Mouse (Mus musculus) forebrain, postnatal 0 days (tissue): Measurements from ENCODE around the gene Hacd4. TPM values are rescaled to one million over a fixed set of nuclear protein-coding genes. Genes with fewer than 3 reads are reported as not detected.

ENCODE experiments used
- ATAC-seq: fragments of 200-750 bp; cut with Nextera tagmentation; 2 replicates; pipeline ENCODE4 v1.8.0; 2017; ENCODE audit warnings: mild to moderate bottlenecking, moderate library complexity
- DNase-seq: peaks from one replicate; pipeline ENCODE4 v3.0.0-alpha.2; 2015
- H3K27ac ChIP-seq: fragments of 300-500 bp; sonication (generic); 2 replicates; pipeline ENCODE4 v1.5.1; 2014; ENCODE audit warnings: low read depth, mild to moderate bottlenecking, antibody characterized with exemption, low read length, moderate library complexity, mixed read lengths
- H3K27me3 ChIP-seq: fragments of 300-500 bp; sonication (generic); 2 replicates; pipeline ENCODE4 v1.6.1; 2014; ENCODE audit warnings: mild to moderate bottlenecking, low read length, mixed read lengths; ENCODE audit not compliant: insufficient read depth
- H3K36me3 ChIP-seq: fragments of 300-500 bp; sonication (generic); 2 replicates; pipeline ENCODE4 v1.6.1; 2014; ENCODE audit warnings: mild to moderate bottlenecking, moderate library complexity; ENCODE audit not compliant: insufficient read depth
- H3K4me1 ChIP-seq: fragments of 300-500 bp; sonication (generic); 2 replicates; pipeline ENCODE4 v1.6.1; 2014; ENCODE audit warnings: antibody characterized with exemption; ENCODE audit not compliant: insufficient read depth
- H3K4me2 ChIP-seq: fragments of 300-500 bp; sonication (generic); 2 replicates; pipeline ENCODE4 v1.6.1; 2014; ENCODE audit warnings: low read depth, mild to moderate bottlenecking, moderate library complexity
- H3K4me3 ChIP-seq: fragments of 300-500 bp; sonication (generic); 2 replicates; pipeline ENCODE4 v1.5.1; 2014; ENCODE audit warnings: low read depth, low read length, mixed read lengths
- H3K9ac ChIP-seq: fragments of 300-500 bp; sonication (generic); 2 replicates; pipeline ENCODE4 v1.6.1; 2014; ENCODE audit warnings: mild to moderate bottlenecking
- H3K9me3 ChIP-seq: fragments of 300-500 bp; sonication (generic); 2 replicates; pipeline ENCODE4 v1.6.1; 2016; ENCODE audit warnings: low read length
- CTCF ChIP-seq: sonication (generic); IDR thresholded peaks from 2 replicates; pipeline ENCODE4 v1.5.1; 2016; ENCODE audit warnings: antibody characterized with exemption, control low read depth, low read depth
- WGBS: fragments of 180-500 bp; shearing (Covaris S2); extraction: QIAGEN DNeasy Blood & Tissue Kit; methylation state at CpG from one replicate; pipeline ENCODE4 v1.1.7; 2014; 5-methylcytosine and 5-hydroxymethylcytosine counted together
- polyA plus RNA-seq: library from polyadenylated mRNA; unstranded; fragments of >200 nt; fragmentation: Nextera tagmentation; extraction: Ambion mirVana; gene quantifications from 2 replicates; pipeline ENCODE4 v1.2.1, GENCODE M21; 2015
- total RNA-seq: library from RNA; depleted of rRNA; stranded (reverse); fragments of >200 nt; gene quantifications from 2 replicates; pipeline ENCODE4 v1.2.3, GENCODE M21; 2014; rRNA removed

Hacd4 gene
- total and polyA plus RNA-seq, 2 experiments from 2014 or later, result 3.7 to 4.2 TPM

DNA sequence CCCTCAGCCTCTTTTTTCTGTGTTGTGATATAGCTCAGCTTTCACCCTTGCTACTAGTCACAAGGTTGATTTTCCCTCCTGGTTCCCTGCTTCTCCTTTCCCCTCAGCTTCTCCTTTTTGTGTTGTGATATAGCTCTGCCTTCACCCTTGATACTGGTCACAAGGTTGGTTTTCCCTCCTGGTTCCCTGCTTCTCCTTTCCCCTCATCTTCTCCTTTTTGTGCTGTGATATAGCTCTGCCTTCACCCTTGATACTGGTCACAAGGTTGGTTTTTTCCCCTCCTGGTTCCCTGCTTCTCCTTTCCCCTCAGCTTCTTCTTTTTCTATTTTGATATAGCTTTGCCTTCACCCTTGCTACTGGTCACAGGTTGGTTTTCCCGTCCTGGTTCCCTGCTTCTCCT, 48.7 kb downstream of the Hacd4 start:
- DNase-seq (no peak), ATAC-seq (no peak)
- Histone ChIP-seq H3K4me1 (no peaks in the 10 kb centered on the region), H3K27me3 (no peaks in the 10 kb centered on the region), H3K9ac (no peak overlapping the region), H3K4me3 (no peak overlapping the region), H3K4me2 (no peak overlapping the region), H3K27ac (no peak overlapping the region), H3K9me3 (no peaks in the 10 kb centered on the region), H3K36me3 (peaks cover 8% of the 10 kb centered on the region; the same call in 1 of the 2 replicates)
- 63% methylated on average over 1 of the region's 1 CpGs for WGBS
- no peak for TF ChIP-seq CTCF

DNA sequence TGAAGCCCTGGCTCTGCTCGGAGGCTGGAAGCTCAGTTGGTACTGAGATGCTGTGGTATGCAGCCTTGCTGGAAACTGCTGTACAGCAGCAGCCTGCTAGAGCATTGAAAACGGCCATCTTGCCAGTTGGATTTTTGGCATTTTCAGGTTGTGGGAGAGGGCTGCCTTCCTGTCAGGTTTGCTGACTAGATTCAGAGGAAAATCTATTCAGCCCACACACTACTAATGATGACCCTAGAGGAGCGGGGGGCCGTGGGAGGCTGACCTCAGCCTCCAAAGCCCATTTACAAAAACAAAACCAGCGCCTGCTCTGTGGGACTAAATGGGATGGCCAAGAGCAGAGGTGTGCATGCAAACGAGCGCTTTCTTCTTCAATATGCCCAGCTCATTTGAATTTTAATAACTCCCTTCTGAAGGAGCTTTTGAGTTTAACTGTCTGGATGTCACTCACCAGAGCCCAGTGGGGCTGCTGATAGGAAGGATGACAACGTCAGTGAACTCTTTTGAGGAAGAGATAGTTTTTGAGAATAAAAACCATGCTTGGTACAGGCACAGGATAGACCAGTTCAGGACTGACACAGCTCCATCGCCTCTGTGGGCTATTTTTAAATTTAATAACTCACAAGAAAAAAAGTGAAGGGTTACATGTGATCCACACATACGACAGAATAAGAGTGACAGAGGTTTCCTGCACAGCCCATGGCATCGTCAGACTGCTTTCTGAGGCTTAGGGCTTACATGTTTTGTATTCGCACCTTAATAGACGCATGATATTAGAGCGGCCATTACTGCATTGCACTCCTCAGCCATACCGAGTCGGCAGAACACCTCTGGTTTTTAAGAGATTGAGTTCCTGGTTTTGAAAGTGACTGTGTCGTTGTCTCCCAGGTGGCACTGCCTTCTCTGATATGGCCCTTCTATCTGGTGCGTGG, 66.2 kb downstream of the Hacd4 start:
- H3K27ac ChIP-seq, result no peak overlapping the region
- ATAC-seq (no peak), DNase-seq (no peak)
- no peak overlapping the region for H3K9ac ChIP-seq
- 47% methylated on average over 18 of the region's 18 CpGs for WGBS
- no peaks in the 10 kb centered on the region for H3K27me3 ChIP-seq
- no peak overlapping the region for H3K4me3 ChIP-seq
- TF ChIP-seq CTCF, result no peak
- no peaks in the 10 kb centered on the region for H3K9me3 ChIP-seq
- no peak overlapping the region for H3K4me2 ChIP-seq
- H3K4me1 ChIP-seq, result no peaks in the 10 kb centered on the region
- no peaks in the 10 kb centered on the region for H3K36me3 ChIP-seq

DNA sequence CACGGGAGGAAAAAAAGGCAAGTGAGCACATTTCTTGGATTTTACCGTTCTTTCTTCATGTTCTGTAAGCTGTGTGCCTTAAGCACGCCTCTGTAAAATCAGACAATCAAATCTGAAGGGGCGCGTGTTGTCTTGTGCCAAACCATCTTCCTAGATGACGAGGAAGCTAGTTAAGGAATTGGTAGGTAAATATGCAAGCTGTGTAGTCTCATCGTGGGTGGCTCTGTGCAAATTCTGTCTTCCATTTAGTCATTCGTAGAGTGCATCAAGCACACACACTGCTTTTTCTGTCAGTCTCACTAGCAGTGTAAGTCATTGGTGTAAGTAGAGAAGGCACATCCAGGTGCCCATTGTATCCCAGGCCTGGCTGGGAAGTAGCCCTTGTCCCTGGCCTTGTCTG, 67.9 kb downstream of the Hacd4 start:
- Histone ChIP-seq H3K27ac (no peak overlapping the region), H3K4me1 (no peaks in the 10 kb centered on the region), H3K4me2 (no peak overlapping the region), H3K36me3 (no peaks in the 10 kb centered on the region), H3K9ac (no peak overlapping the region), H3K9me3 (no peaks in the 10 kb centered on the region), H3K27me3 (no peaks in the 10 kb centered on the region), H3K4me3 (no peak overlapping the region)
- 66% methylated on average over 8 of the region's 8 CpGs for WGBS
- no peak for ATAC-seq
- DNase-seq, result no peak
- no peak for TF ChIP-seq CTCF

DNA sequence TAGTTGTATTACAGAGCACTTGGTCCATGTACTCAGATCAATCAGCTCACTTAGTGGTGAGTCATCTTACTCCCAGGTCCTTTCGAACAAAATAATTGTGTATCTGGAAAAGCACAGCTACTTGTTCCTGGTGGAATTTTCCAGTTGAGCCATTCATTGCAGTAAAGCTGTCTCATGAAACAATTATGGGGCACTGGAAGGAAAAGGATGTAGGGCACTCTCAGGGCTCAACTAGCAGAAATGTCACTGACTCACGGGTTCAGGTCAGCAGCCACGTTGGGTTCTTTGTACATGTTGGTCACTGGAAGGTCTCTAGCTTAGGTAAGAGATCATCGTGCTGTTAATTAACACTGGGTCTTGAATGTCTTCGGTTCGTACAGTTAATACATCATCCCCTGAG, 68.8 kb downstream of the Hacd4 start:
- DNase-seq (no peak), ATAC-seq (no peak)
- Histone ChIP-seq H3K27ac (no peak overlapping the region), H3K36me3 (no peaks in the 10 kb centered on the region), H3K27me3 (no peaks in the 10 kb centered on the region), H3K9me3 (no peaks in the 10 kb centered on the region), H3K4me1 (no peaks in the 10 kb centered on the region), H3K4me3 (no peak overlapping the region), H3K9ac (no peak overlapping the region), H3K4me2 (no peak overlapping the region)
- 86% methylated on average over 6 of the region's 6 CpGs for WGBS
- TF ChIP-seq CTCF, result no peak

DNA sequence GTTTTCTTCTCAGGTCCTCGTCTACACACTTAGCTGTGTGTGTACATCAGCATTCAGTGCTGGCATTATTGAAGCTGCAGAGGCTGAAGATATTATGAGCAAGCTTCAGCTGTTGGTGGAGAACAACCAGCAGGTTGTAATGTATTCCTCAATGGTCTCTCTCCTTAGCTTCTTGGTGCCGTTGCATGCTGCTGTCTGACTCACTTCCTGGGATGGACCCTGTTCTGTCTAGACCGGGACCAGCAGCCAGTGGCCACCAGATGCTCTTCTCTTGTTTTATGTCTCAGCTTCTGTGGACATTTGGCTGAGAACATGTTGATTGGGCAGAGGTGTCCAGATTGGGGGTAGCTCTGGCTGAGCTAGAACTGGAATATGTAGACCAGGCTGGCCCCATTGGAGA, 81.3 kb downstream of the Hacd4 start:
- Histone ChIP-seq H3K4me3 (no peak overlapping the region), H3K36me3 (peaks cover 4% of the 10 kb centered on the region; the same call in 1 of the 2 replicates), H3K9ac (no peak overlapping the region), H3K27ac (no peak overlapping the region), H3K9me3 (no peaks in the 10 kb centered on the region), H3K4me1 (no peaks in the 10 kb centered on the region), H3K27me3 (no peaks in the 10 kb centered on the region), H3K4me2 (no peak overlapping the region)
- ATAC-seq (no peak), DNase-seq (no peak)
- WGBS, result 89% methylated on average over 3 of the region's 3 CpGs
- TF ChIP-seq CTCF, result no peak

DNA sequence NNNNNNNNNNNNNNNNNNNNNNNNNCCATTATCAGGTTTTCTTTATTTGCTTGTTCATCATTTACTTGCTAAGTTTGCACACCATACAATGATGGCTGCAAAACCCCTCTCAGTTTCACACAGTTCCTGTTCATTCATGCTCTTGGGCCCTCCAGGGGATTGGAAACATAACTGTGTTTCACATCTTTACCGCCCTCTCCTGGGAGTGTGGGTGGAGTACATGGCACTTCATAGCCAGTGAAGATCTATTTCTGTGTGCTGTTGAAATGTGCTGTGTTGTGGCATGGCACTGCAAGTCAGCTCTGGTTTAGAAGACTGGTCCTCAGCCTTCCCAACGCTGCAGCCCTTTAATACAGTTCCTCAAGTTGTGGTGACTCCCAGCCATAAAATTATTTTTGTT, 82.1 kb downstream of the Hacd4 start:
- peaks cover 4% of the 10 kb centered on the region; the same call in 1 of the 2 replicates for H3K36me3 ChIP-seq
- H3K27ac ChIP-seq, result no peak overlapping the region
- H3K4me3 ChIP-seq, result no peak overlapping the region
- WGBS, result 64% methylated on average over 2 of the region's 2 CpGs
- DNase-seq (no peak), ATAC-seq (no peak)
- H3K9me3 ChIP-seq, result no peaks in the 10 kb centered on the region
- no peak overlapping the region for H3K4me2 ChIP-seq
- no peaks in the 10 kb centered on the region for H3K4me1 ChIP-seq
- no peaks in the 10 kb centered on the region for H3K27me3 ChIP-seq
- H3K9ac ChIP-seq, result no peak overlapping the region
- peak; percentile 49 for TF ChIP-seq CTCF

DNA sequence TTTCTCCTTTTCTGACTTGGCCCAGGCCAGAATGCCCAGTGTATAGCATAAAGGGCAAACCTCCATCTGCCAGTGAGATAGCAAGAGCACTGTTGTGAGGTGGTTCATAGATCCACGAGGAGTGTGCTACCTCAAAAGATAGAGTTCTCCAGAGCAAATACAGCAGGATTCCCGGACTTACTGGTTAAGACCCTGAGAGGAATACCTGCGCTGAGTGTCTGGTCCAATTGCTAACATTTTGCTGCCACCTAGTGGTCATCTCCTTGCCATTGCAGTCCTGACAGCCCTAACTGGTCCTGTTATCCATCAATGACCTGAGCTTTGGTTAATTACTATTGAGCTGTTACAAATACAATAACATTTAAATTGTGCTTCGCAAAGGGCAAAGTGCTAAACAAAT, 87.8 kb downstream of the Hacd4 start:
- H3K4me3 ChIP-seq, result no peak overlapping the region
- no peaks in the 10 kb centered on the region for H3K9me3 ChIP-seq
- no peaks in the 10 kb centered on the region for H3K36me3 ChIP-seq
- no peaks in the 10 kb centered on the region for H3K4me1 ChIP-seq
- no peak overlapping the region for H3K4me2 ChIP-seq
- peak; percentile 92 for DNase-seq
- H3K27ac ChIP-seq, result no peak overlapping the region
- ATAC-seq, result peak; percentile 89
- peak; percentile 98 for TF ChIP-seq CTCF
- WGBS, result 3% methylated on average over 4 of the region's 4 CpGs
- H3K27me3 ChIP-seq, result no peaks in the 10 kb centered on the region
- H3K9ac ChIP-seq, result no peak overlapping the region

Other genes starting within 250 kb of the Hacd4 start
- gene Ifnb1, start 83.8 kb upstream of the Hacd4 start, total RNA-seq, result not detected in 2 replicates
- gene Ifnb1, start 83.8 kb upstream of the Hacd4 start, polyA plus RNA-seq, result not detected in 2 replicates
- not detected in 2 replicates for gene Ifna15, start 119.3 kb upstream of the Hacd4 start, total RNA-seq
- not detected in 2 replicates for gene Ifna15, start 119.3 kb upstream of the Hacd4 start, polyA plus RNA-seq
- gene Ifna14, start 132.9 kb upstream of the Hacd4 start, total RNA-seq, result not detected in 2 replicates
- not detected in 2 replicates for gene Ifna14, start 132.9 kb upstream of the Hacd4 start, polyA plus RNA-seq
- not detected in 2 replicates for gene Ifna9, start 153.5 kb upstream of the Hacd4 start, total RNA-seq
- gene Ifna9, start 153.5 kb upstream of the Hacd4 start, polyA plus RNA-seq, result not detected in 2 replicates
- not detected in 2 replicates for gene Ifna12, start 164.4 kb upstream of the Hacd4 start, total RNA-seq
- not detected in 2 replicates for gene Ifna12, start 164.4 kb upstream of the Hacd4 start, polyA plus RNA-seq
- not detected in 2 replicates for gene C87499, start 195.5 kb upstream of the Hacd4 start, total RNA-seq
- not detected in 2 replicates for gene C87499, start 195.5 kb upstream of the Hacd4 start, polyA plus RNA-seq
- not detected in 2 replicates for gene Ifna13, start 205.5 kb upstream of the Hacd4 start, total RNA-seq
- not detected in 2 replicates for gene Ifna13, start 205.5 kb upstream of the Hacd4 start, polyA plus RNA-seq
- not detected in 2 replicates for gene Ifna16, start 238.0 kb upstream of the Hacd4 start, total RNA-seq
- gene Ifna16, start 238.0 kb upstream of the Hacd4 start, polyA plus RNA-seq, result not detected in 2 replicates
- gene Ifna2, start 245.0 kb upstream of the Hacd4 start, total RNA-seq, result not detected in 2 replicates
- gene Ifna2, start 245.0 kb upstream of the Hacd4 start, polyA plus RNA-seq, result not detected in 2 replicates